Mouse (Mus musculus): Measurements from ENCODE around the gene Gm17606.
"Not testable (repeated sequence)": the region's sequence is repeated elsewhere in the genome, so short reads cannot be mapped to it uniquely, and the experiment has no call there.

Gm17606 gene

DNA sequence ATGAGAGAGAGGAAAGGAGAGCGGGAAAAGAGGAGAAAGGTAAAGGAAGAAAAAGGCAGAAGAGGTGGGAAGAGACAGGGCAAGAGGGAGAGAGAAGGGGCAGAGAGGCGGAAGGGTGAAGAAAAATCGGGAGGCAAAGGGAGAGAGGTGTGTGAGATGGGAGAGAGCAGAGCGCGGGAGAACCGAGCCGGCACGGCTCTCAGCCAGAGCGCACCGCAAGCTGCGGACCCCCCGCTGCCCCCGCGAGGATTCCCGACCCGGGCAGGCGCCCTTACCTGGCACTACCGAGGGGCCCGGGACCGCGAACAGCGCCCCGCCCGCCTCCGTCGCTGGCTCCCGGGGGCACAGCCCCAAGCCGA lies at the start of gene Gm17606:
Gene Gm17606 (plus strand): TSS at position 7 of the 359 bp plus-strand sequence.
- no peak for DNase-seq (ENCODE audit: low read depth)

DNA sequence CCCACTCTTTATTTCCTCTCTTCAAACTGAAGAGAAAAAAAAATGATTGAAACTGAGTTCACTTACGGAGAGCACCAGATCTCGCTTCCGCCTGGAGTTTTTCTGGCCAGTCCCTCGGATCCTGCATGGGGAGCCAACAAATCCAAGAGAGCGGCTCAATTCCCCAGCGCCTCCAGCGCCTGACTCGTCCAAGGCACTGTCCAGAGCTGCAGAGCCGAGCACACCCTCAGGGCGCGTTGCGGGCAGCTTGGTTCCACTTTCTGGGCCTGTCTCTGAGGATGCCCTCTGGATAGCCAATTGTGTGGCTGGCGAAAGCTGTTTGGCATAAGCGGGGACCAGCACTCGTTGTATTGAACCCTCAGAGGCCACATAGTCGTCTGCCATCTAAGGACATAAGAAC lies 49.7 kb upstream of the Gm17606 start:
- DNase-seq (ENCODE audit: low read depth) = no peak

- no peak for DNase-seq (ENCODE audit: low read depth)
These were observed 48.3 kb upstream of the Gm17606 start for GRCm38 (mm10) chr14:54592319-54592934.

- no peak for DNase-seq (ENCODE audit: low read depth)
These were observed 46.7 kb upstream of the Gm17606 start for GRCm38 (mm10) chr14:54594055-54594454.

- DNase-seq (ENCODE audit: low read depth) = no peak
These were observed 45.9 kb upstream of the Gm17606 start for GRCm38 (mm10) chr14:54594631-54595414.

DNA sequence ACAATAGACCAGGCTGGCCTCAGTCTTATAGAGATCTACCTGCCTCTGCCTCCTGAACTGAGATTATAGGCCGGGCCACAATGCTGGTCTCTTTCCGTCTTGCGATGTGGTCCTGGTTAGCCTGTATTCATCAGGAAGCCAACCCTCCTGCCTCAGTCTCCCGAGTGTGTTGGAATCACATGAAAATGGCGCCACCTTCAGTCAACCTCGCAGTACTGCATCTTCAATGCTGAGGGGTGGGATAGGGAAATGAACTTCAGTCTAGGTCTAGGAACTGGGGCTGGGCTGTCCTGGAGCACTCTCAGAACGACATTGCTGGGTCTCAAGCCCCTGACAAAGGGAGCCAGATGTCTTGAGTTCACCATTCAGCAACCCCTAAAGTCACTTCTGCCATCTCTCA lies 43.7 kb upstream of the Gm17606 start:
- DNase-seq (ENCODE audit: low read depth) = no peak

DNA sequence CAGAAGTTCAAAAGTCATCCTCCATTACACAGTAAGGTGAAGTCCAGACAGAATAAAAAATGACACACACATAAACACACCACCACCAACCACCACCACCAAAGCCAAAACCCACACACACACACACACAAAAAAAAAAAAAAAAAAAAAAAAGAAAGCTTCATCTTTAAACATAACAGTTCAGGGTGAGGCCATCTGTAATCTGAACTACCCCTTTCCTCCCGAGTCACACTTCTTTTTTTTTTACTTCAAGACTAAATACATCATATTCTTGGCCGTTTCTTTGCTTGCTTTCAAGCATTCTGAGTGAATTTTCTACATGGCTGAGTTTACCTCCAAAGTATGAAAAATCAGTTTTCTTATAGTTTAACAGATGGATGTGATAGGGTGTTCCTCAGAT lies 39.2 kb upstream of the Gm17606 start:
- DNase-seq (ENCODE audit: low read depth) = no peak

DNA sequence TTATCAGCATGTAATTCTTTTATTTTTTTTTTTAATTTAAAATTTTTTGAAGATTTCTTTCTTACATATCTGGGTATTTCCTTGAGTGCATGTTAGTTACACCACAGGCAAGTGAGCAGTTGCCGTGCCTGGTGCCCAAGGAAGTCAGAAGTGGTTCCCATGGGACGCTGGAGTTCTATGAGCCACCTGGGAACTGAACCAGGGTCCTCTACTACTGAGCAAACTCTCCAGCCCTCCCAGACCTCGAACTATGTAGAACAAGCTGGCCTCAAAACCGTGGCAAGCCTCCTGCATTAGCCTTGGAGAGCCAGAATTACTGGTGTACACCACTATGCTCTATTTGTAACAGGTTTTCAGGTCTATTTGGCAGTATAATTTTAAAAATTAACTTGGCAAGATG lies 38.1 kb upstream of the Gm17606 start:
- no peak for DNase-seq (ENCODE audit: low read depth)

DNA sequence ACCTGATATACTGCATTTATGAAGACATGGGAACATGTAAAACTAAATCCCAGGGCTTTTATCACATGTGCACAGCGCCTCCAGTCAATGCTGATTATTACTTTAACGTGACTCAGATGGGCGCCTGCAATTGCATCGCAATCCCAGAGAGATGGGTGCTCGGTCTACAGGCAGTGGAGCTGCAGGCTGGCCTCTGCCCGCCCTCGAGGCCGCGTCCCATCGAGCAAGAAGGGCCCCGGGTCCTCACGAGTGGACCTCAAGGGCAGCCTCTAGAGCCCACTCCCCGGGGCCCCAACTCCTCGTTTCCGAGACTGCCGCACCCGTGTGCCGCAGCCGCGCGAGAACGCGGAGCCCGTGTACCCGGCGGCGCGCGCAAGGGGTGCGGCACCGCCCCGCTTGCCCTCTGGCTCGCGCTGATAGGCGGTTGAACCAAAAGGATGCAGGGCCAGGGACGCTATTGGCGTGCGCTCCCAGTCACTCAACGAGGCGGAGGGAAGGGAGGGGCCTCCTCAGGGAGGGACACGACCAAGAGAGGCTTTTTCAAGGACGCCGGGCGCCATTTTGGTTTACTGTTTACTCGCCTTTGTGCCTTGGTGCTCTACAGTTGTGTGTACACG lies 37.6 kb upstream of the Gm17606 start:
- peak; percentile 95 for DNase-seq (ENCODE audit: low read depth)

DNA sequence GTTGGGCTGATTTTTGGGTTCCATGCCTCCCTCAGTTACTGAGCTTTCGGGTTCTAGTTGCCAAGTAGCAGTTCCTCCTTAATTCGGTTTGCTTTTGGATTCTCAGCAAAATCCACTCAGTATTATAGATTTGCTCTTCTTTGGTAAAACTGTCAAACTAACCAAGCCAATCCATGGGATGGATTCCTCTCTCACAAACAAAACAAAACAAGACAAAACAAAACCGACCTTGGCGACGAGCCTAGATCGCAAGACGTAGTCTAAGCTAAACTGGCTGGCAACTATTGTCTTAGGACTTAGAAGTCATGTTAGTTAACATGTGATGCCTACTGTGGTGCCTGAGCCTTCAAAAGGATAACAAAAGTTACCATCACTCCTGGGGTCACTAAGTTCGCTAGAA lies 37.1 kb upstream of the Gm17606 start:
- no peak for DNase-seq (ENCODE audit: low read depth)

- DNase-seq (ENCODE audit: low read depth) = no peak
These were observed 34.9 kb upstream of the Gm17606 start, which contains the start of gene 4931414P19Rik for GRCm38 (mm10) chr14:54605752-54606321. TSS of gene 4931414P19Rik (minus strand) at chr14:54605993.

DNA sequence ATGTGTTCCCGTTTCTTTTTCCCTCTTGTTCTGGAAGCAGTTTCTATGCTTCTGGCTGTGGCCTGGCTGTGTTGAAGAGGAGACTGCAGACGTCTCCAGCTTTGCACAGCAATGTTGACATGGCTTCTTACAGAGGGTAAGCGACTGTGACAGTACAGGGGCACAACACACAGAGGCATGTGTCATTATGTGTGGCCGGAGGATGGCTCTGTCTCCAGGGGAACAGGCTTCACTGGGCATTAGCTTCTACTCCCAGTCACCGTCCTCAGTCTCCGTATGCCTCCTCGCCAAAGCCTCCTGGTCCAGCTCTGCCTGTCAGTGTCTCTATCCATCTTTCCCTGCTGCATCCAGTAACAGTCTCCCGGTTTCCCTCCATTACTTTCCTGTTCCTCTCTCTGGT lies 33.5 kb upstream of the Gm17606 start:
- DNase-seq (ENCODE audit: low read depth) = no peak

DNA sequence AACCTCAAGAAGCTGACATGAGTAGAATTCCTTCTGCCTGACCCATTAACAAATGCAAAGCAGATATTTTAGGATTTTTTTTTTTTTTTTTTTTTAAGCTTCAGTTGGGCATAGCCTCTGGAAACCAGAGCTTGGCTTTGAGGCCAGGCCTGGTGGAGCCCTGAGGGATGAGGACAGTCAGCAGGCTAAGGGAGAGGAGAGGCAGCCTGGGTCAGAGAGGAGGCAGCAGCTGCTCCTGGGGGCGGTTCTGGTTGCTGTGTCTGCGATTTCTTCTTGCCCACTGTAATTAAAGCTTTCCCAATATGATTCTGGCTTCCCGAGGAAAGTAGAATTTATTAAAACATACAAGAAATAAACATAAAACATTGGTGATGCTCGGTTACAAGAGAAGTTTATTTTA lies 31.5 kb upstream of the Gm17606 start:
- no peak for DNase-seq (ENCODE audit: low read depth)

GRCm38 (mm10) chr14:54609962-54610361 lies 30.8 kb upstream of the Gm17606 start:
- DNase-seq (ENCODE audit: low read depth) = no peak

- no peak for DNase-seq (ENCODE audit: low read depth)
These were observed 30.1 kb upstream of the Gm17606 start for GRCm38 (mm10) chr14:54610648-54611047.

DNA sequence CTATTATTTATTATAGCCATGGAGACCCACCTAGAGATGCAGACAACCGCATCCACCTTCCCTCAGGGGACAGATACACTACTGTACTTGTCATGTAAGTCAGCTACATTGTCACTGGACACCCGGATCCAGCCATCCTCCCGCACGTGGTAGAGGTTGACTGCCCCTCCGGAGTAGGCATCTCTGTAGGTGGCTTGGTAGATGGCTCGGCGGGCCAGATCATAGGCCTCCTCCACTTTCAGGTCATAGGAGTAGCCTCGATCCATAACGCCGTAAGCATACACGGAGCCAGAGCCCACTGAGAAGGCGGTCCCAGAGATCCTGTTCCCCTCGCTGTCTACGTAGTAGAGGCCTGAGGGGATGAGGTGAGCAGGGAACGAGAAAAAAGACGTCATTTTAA lies 26.6 kb upstream of the Gm17606 start:
- DNase-seq (ENCODE audit: low read depth) = not testable (repeated sequence)

DNA sequence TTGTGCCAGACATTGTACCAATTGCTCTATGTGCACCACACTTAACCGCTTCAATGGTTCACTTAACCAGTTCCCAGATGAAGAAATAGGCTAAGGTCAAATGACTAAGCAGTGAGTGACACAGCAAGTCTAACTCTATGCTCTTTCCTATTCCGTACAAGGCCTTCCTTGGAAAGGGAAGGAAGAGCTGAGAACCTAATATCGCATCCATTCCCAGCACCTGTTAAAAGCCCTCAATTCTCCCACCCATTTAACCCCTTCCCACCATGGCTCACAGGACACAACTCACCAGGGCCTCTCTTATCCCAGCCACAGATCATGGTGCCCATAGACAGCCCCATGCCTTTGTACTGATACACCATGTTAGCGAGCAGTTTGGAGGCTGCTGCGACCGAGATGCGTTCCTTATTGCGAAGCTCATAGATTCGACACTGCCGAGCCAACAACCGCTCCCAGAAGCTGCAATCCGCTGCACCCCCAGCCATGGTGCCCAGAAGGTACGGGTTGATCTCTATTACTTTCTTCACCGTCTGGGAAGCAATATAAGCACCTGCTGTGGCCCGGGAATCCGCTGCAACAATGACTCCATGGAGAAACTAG lies 24.4 kb upstream of the Gm17606 start:
- DNase-seq (ENCODE audit: low read depth) = no peak

- DNase-seq (ENCODE audit: low read depth) = no peak
These were observed 23.4 kb upstream of the Gm17606 start for GRCm38 (mm10) chr14:54617152-54617896.

DNA sequence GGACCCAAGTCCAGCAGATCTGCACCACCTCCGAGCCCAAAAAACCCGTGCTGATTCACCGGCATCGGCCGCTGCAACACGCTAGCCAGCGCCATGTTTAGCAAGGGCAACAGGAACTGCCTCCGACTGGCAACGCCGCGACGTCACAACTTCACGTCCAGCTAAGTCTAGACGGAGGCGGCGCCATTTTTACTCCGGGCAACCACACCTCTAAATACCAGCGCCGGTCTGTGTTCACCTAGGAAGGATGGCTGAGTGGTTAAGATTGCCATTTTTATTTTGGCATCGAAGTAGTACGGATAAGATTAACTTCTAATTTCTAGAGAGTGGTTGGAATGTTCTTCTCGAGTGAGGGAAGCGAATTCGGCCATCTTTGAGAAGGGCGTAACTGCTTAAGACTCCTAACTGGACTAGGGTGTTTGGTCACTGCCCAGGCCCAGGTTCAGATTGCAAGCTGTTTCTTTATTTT lies 22.8 kb upstream of the Gm17606 start, which contains the start of gene Psmb5:
Gene Psmb5 (minus strand): TSS at position 126 of the 469 bp plus-strand sequence.
- peak; percentile 85 for DNase-seq (ENCODE audit: low read depth)

DNA sequence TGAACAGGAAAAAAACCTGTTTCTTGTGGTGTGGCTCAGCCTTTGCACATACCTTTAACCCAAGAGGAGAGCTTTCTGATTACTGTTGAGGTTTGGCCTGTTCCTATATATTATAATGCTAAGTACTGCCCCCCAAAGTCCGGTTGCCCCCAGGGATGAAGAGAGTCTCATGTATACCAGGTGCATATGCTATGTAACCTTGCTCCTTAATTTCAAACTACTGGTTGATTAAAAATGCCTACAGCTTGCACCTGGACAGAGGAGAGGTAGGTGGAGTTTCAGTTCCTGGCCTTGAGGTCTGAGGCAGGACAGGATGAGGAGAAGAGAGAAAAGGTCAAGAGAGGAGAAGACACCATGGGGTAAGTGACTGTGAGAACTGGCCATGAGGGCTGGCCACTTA lies 19.6 kb upstream of the Gm17606 start, which contains the start of gene Psmb11:
Gene Psmb11 (plus strand): TSS at position 301 of the 400 bp plus-strand sequence.
- DNase-seq (ENCODE audit: low read depth) = no peak

- DNase-seq (ENCODE audit: low read depth) = no peak
These were observed 17.4 kb upstream of the Gm17606 start for GRCm38 (mm10) chr14:54623334-54623733.
